Mouse (Mus musculus) E14TG2a.4 (cell line): Measurements from ENCODE around the gene Clspn.

ENCODE experiments used
- H3K27me3 ChIP-seq: 2 replicates; pipeline ENCODE4 v1.6.1; 2014; ENCODE audit warnings: low read length, control low read depth; ENCODE audit not compliant: insufficient read depth
- H3K36me3 ChIP-seq: 2 replicates; pipeline ENCODE4 v1.6.1; 2014; ENCODE audit warnings: low read length, control low read depth; ENCODE audit not compliant: insufficient read depth
- H3K4me1 ChIP-seq: replicated peaks from 2 replicates; pipeline ENCODE4 v1.6.1; 2014; ENCODE audit warnings: low read depth, low read length, control low read depth
- H3K4me3 ChIP-seq: replicated peaks from 2 replicates; pipeline ENCODE4 v1.5.1; 2014; ENCODE audit warnings: mild to moderate bottlenecking, low read length
- H3K9me3 ChIP-seq: 2 replicates; pipeline ENCODE4 v1.6.1; 2014; ENCODE audit warnings: low read length, control low read depth
- CTCF ChIP-seq: conservative IDR thresholded peaks from 2 replicates; pipeline ENCODE4 v1.5.1; 2014; ENCODE audit warnings: low read length
- NANOG ChIP-seq: IDR thresholded peaks from 2 replicates; pipeline ENCODE4 v1.6.1; 2014; ENCODE audit warnings: borderline replicate concordance, low read length, mixed read lengths
- POU5F1 ChIP-seq: IDR thresholded peaks from 2 replicates; pipeline ENCODE4 v1.6.1; 2014; ENCODE audit warnings: low read length, borderline replicate concordance

Clspn gene

GRCm38 (mm10) chr4:126636330-126636729 is 79.6 kb downstream of the Clspn start:
- Histone ChIP-seq H3K4me3 (peak overlapping the region; percentile 32; the same call in 1 of the 2 replicates), H3K9me3 (no peaks in the 10 kb centered on the region), H3K4me1 (peaks cover 24% of the 10 kb centered on the region), H3K36me3 (no peaks in the 10 kb centered on the region), H3K27me3 (peaks cover 7% of the 10 kb centered on the region; the same call in 1 of the 2 replicates)
- TF ChIP-seq NANOG = no peak
- no peak for TF ChIP-seq CTCF
- TF ChIP-seq POU5F1 = no peak

GRCm38 (mm10) chr4:126637446-126637845 is 80.7 kb downstream of the Clspn start:
- H3K27me3 ChIP-seq = peaks cover 9% of the 10 kb centered on the region; the same call in 1 of the 2 replicates
- no peak overlapping the region for H3K4me3 ChIP-seq
- no peaks in the 10 kb centered on the region for H3K36me3 ChIP-seq
- no peak for TF ChIP-seq POU5F1
- no peak for TF ChIP-seq NANOG
- TF ChIP-seq CTCF = no peak
- no peaks in the 10 kb centered on the region for H3K9me3 ChIP-seq
- H3K4me1 ChIP-seq = peaks cover 24% of the 10 kb centered on the region

- H3K9me3 ChIP-seq = no peaks in the 10 kb centered on the region
- no peak overlapping the region for H3K4me3 ChIP-seq
- TF ChIP-seq NANOG (no peak), POU5F1 (no peak), CTCF (no peak)
- H3K27me3 ChIP-seq = peaks cover 9% of the 10 kb centered on the region; the same call in 1 of the 2 replicates
- peaks cover 24% of the 10 kb centered on the region for H3K4me1 ChIP-seq
- H3K36me3 ChIP-seq = no peaks in the 10 kb centered on the region
Observed at GRCm38 (mm10) chr4:126639339-126639738, 82.6 kb downstream of the Clspn start.

- no peak for TF ChIP-seq CTCF
- TF ChIP-seq POU5F1 = no peak
- TF ChIP-seq NANOG = no peak
- Histone ChIP-seq H3K36me3 (no peaks in the 10 kb centered on the region), H3K9me3 (no peaks in the 10 kb centered on the region), H3K4me1 (peaks cover 10% of the 10 kb centered on the region), H3K27me3 (peaks cover 9% of the 10 kb centered on the region; the same call in 1 of the 2 replicates), H3K4me3 (no peak overlapping the region)
Observed at GRCm38 (mm10) chr4:126641901-126642300, 85.2 kb downstream of the Clspn start.
